Mouse (Mus musculus) heart, postnatal 0 days (tissue): ENCODE results near the gene Dock8.

ENCODE experiments used
- CTCF ChIP-seq: IDR thresholded peaks from 2 replicates; pipeline ENCODE4 v1.5.1; 2016; ENCODE audit warnings: antibody characterized with exemption, control low read depth, low read depth
- EP300 ChIP-seq: IDR thresholded peaks from 2 replicates; pipeline ENCODE4 v1.6.1; 2016; ENCODE audit warnings: antibody characterized with exemption, low read depth

DNA sequence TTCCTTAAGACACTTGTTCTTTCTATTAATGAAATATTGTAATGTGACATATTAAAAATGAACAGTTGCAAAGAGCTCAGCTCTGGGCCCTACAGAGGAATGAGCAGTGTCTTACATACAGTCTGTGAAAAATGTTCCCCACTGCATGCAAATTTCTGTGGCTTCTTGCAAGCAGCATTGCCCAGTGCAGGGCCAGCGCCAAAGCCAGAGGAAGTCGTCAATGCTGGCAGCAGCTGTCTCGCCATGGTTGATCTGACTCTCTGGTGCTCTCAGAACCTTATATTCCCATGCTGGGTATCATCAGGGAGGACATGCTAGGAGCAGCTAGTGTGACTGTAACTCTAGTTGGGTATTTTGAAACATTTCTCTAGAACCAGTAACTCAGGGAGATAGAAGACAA, 3.5 kb downstream of the Dock8 start:
- TF ChIP-seq EP300 (no peak), CTCF (no peak)
